Mouse (Mus musculus) liver, embryonic 14.5 days (tissue): Measurements from ENCODE around the gene Hmbs.

Source experiments
- CTCF ChIP-seq: IDR thresholded peaks from 2 replicates; pipeline ENCODE4 v1.5.1; 2016; ENCODE audit warnings: antibody characterized with exemption, low read depth, control low read depth
- EP300 ChIP-seq: IDR thresholded peaks from 2 replicates; pipeline ENCODE4 v1.6.1; 2016; ENCODE audit warnings: antibody characterized with exemption, low read depth

DNA sequence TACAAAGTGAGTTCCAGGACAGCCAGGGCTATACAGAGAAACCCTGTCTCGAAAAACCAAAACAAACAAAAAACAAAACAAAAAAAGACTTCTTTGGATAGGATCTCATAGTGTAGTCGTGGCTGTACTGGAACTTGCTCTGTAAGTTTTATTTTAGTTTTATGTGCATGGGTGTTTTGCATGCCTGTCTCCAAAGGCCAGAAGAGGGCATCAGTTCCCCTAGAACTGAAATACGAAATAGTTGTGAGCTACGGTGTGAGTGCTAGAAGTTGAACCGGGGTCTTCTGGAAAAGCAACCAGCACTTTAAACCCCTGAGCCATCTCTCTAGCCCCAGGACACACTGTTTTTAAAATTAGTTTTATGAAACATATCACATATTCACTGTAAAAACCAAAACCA is 5.5 kb downstream of the Hmbs start:
- TF ChIP-seq CTCF, result peak; percentile 51; the same call in 1 of the 2 replicates
- no peak for TF ChIP-seq EP300
